Mouse (Mus musculus): Measurements from ENCODE around the gene Ppp1r12b.

- TF ChIP-seq POLR2A (IDR thresholded peaks at IDR 0.05; ENCODE audit: low read depth, low read length) (no peak), E2F4 (IDR thresholded peaks at IDR 0.05; ENCODE audit: insufficient replicate concordance, low read depth, low read length) (no peak), ZNF384 (IDR thresholded peaks at IDR 0.05; ENCODE audit: low read depth, low read length) (no peak), EP300 (IDR thresholded peaks at IDR 0.05; ENCODE audit: low read length) (no peak)
These were observed 182.5 kb downstream of the Ppp1r12b start for GRCm38 (mm10) chr1:134773256-134773655.

Data from CH12.LX (cell line).